Mouse (Mus musculus) erythroblast, embryonic 14.5 days (primary cell): ENCODE measurements around the gene Adamts2.

Experiments used
- GATA1 ChIP-seq: IDR thresholded peaks from 2 replicates; pipeline ENCODE4 v1.6.1; 2012; ENCODE audit warnings: low read length, inconsistent platforms, mixed read lengths
- TAL1 ChIP-seq: IDR thresholded peaks from 3 replicates; pipeline ENCODE4 v1.6.1; 2012; ENCODE audit warnings: low read length, inconsistent platforms, mixed read lengths

DNA sequence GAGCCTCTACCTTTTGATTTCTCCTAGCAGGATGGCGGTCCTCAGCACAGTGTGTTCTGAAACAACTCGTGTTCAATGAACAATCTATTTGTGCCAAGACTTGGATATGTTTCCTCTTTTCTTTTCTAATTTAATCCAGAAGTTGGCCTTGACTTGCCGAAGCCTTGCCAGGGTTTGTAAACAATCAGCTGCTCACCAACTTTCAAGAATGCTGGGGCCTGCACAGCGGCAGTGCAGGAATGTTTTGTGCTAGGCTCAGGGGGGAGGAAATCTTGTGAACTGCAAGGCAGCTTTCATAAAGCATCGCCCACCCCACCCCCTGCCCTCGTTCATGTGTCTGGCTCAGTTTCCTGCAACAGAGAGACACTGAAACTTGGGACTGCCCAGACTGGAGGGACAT, 143.1 kb downstream of the Adamts2 start:
- TF ChIP-seq GATA1: no peak
- TF ChIP-seq TAL1: no peak
